Mouse (Mus musculus) E14TG2a.4 (cell line): ENCODE results near the gene Il10.
A peak's percentile ranks its signal among the peaks of the same experiment; 100 is the strongest.

Experiments used
- H3K27me3 ChIP-seq: 2 replicates; pipeline ENCODE4 v1.6.1; 2014; ENCODE audit warnings: low read length, control low read depth; ENCODE audit not compliant: insufficient read depth
- H3K36me3 ChIP-seq: 2 replicates; pipeline ENCODE4 v1.6.1; 2014; ENCODE audit warnings: low read length, control low read depth; ENCODE audit not compliant: insufficient read depth
- H3K4me1 ChIP-seq: replicated peaks from 2 replicates; pipeline ENCODE4 v1.6.1; 2014; ENCODE audit warnings: low read depth, low read length, control low read depth
- H3K4me3 ChIP-seq: replicated peaks from 2 replicates; pipeline ENCODE4 v1.5.1; 2014; ENCODE audit warnings: mild to moderate bottlenecking, low read length
- H3K9me3 ChIP-seq: 2 replicates; pipeline ENCODE4 v1.6.1; 2014; ENCODE audit warnings: low read length, control low read depth
- CTCF ChIP-seq: conservative IDR thresholded peaks from 2 replicates; pipeline ENCODE4 v1.5.1; 2014; ENCODE audit warnings: low read length
- NANOG ChIP-seq: IDR thresholded peaks from 2 replicates; pipeline ENCODE4 v1.6.1; 2014; ENCODE audit warnings: borderline replicate concordance, low read length, mixed read lengths
- POU5F1 ChIP-seq: IDR thresholded peaks from 2 replicates; pipeline ENCODE4 v1.6.1; 2014; ENCODE audit warnings: low read length, borderline replicate concordance

Gene Il10

DNA sequence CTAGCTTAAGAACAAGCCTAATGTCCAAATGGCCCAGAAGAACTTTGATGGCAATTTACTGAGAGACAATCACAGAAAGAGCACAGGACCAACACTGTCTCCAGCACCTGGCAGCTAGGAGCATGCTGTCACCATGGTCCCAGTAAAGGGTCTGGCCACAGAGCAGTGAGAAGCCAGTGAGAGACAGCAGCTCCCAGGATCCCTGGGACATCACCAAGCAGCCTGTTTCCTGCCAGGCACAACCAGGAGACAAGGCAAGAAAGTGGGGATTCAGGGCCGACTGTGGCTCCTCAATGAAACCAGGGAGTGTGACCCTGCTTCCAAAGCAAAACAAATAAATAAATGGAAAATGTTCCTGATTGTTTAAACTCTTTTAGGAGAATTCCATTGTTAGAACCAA lies 39.8 kb downstream of the Il10 start:
- Histone ChIP-seq H3K4me1 (no peaks in the 10 kb centered on the region; the same call in 1 of the 2 replicates), H3K27me3 (peaks cover 2% of the 10 kb centered on the region; the same call in 1 of the 2 replicates), H3K9me3 (no peaks in the 10 kb centered on the region), H3K4me3 (no peak overlapping the region), H3K36me3 (peaks cover 23% of the 10 kb centered on the region)
- TF ChIP-seq NANOG (no peak), POU5F1 (no peak), CTCF (no peak)

DNA sequence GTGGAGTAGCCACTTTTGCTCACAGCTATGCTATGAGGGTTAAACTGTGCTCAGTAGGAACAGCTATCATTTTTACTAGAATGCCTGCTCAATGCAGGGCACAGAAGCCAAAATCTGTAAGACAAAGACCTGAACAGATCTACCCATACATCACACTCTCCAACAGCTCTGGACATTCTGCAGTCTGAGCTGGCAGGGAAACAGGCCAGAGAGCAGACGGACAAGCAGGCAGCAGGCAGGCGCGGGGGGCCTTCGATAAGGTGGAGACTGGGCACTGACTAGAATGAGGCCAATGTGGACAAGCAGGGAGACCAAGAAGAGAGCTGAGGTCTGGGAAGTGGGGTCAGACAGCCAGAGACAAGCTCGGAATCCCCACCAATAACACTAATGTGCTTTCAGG lies 40.2 kb downstream of the Il10 start:
- Histone ChIP-seq H3K9me3 (no peaks in the 10 kb centered on the region), H3K4me3 (no peak overlapping the region), H3K4me1 (no peaks in the 10 kb centered on the region), H3K27me3 (peaks cover 2% of the 10 kb centered on the region; the same call in 1 of the 2 replicates), H3K36me3 (peaks cover 23% of the 10 kb centered on the region)
- TF ChIP-seq POU5F1 (no peak), NANOG (no peak), CTCF (no peak)

DNA sequence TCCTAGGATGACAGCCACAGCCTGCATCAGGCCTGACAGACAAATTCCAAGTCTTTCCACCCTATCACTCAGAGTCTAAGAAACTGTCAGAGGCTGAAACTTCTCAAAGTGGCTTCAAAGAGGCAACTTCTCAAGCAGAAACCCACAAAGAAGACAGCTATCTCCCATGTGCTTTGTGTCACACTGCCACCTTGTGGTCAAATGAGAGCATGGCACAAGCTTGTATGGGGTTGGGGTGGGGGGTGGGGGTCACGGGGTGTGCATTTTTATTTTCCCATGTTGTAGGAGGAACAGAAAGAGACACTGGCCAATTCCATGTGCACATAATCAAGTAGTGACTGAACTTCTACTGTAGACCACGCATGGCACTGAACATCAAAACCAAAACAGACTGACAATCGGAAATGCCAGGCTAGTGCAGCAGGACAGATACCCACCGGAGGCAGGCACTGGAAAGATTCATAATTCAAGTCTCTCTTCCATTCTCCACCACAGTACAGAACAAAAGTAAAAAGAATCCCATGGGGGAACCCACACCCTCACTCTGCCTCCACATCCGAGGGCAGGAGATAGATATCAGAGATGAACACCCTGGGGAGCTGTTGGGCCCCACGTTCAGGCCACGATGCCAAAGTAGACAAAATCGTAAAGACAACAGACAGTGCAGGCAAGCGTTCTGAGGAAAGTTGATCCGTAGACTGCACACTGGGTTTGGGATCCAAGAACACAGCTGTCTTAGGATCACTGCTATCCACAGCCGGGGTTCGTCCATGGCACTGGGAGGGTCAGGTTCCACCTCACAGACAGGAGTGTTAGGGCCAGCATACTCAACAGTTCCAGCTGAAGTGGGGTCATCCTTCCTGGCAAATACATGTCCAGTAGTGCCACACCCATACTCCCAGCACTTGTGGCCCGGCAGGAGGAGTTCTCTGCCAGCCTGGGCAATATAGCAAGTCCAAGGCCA lies 40.9 kb downstream of the Il10 start:
- H3K9me3 ChIP-seq = no peaks in the 10 kb centered on the region
- H3K27me3 ChIP-seq = peaks cover 2% of the 10 kb centered on the region; the same call in 1 of the 2 replicates
- peaks cover 17% of the 10 kb centered on the region for H3K36me3 ChIP-seq
- no peaks in the 10 kb centered on the region for H3K4me1 ChIP-seq
- H3K4me3 ChIP-seq = no peak overlapping the region
- TF ChIP-seq CTCF = peak; percentile 38
- TF ChIP-seq POU5F1 = no peak
- no peak for TF ChIP-seq NANOG

DNA sequence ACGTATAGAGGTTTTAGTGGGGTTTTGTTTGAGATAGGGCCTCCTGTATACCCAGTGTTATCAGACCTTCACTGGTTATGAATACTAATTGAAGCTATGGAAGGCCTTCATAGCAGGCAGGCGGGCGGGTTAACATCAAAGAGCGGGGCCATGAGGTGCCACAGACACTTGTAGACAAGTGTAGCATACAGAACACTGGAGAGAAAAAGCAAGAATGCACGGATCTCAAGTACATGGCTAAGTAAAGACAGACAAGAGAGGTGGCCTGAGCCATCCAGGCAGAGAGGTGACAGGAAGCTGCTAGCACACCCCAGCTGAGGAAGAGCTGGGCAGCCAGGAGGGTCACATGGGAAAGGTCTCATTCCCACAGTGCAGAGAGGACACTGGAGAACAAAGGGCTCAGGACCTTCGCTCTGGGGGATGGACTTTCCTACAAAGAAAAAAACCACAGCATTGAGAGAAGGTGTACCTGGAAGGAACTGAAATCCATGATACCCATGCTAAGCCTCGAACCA lies 42.2 kb downstream of the Il10 start:
- Histone ChIP-seq H3K4me1 (no peaks in the 10 kb centered on the region), H3K36me3 (peaks cover 13% of the 10 kb centered on the region), H3K4me3 (no peak overlapping the region), H3K27me3 (peaks cover 2% of the 10 kb centered on the region; the same call in 1 of the 2 replicates), H3K9me3 (no peaks in the 10 kb centered on the region)
- no peak for TF ChIP-seq POU5F1
- no peak for TF ChIP-seq CTCF
- TF ChIP-seq NANOG = no peak

DNA sequence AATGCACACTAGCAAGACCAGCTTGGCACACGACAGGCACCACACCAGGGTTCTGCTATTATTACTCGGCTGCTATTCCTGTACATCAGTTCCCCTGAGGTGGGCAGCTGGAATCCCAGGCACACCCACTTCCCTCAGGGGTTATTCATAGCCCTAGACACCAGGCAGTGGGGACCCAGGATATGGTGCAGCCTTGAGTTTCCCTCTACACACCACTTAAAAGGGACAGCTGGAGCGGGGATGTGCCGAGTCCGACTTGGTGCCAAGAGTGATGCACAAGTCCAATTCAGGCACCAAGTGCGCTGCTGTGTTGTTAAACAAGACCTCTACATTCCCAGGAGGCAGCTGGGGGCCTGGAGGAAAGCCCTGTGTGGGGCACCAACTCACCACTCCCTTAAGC lies 43.2 kb downstream of the Il10 start:
- no peaks in the 10 kb centered on the region for H3K4me1 ChIP-seq
- TF ChIP-seq POU5F1 = no peak
- TF ChIP-seq NANOG = no peak
- TF ChIP-seq CTCF = no peak
- peaks cover 2% of the 10 kb centered on the region; the same call in 1 of the 2 replicates for H3K27me3 ChIP-seq
- no peak overlapping the region for H3K4me3 ChIP-seq
- 0 out of 2 replicates have a peak, but pooled peaks cover 3% of the 10 kb centered on the region for H3K36me3 ChIP-seq
- H3K9me3 ChIP-seq = no peaks in the 10 kb centered on the region

DNA sequence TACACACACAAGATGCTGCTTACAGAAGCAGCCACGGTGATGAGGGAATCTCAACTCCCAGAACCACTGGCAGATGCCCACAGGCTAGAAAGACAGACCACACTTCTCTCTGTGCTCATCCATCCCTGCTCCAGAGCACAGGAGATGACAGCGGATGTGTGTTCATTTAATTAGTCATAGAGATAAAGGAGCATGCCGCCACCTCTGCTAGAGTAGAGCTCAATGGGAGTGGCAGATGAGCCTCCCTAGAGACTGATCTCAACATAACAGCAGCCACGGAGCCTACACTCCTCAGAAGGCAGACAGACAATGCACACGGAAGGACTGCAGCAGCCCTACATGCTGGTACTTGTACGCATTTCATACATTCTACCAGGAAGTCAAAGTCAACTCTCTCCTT lies 44.6 kb downstream of the Il10 start:
- no peak for TF ChIP-seq CTCF
- TF ChIP-seq NANOG = no peak
- no peak for TF ChIP-seq POU5F1
- Histone ChIP-seq H3K27me3 (peaks cover 2% of the 10 kb centered on the region; the same call in 1 of the 2 replicates), H3K4me3 (no peak overlapping the region), H3K4me1 (no peaks in the 10 kb centered on the region), H3K9me3 (no peaks in the 10 kb centered on the region), H3K36me3 (no peaks in the 10 kb centered on the region)

GRCm38 (mm10) chr1:131068011-131068727 lies 48.5 kb downstream of the Il10 start:
- Histone ChIP-seq H3K9me3 (no peaks in the 10 kb centered on the region), H3K27me3 (no peaks in the 10 kb centered on the region), H3K4me1 (no peaks in the 10 kb centered on the region), H3K4me3 (no peak overlapping the region), H3K36me3 (no peaks in the 10 kb centered on the region)
- TF ChIP-seq CTCF (no peak), NANOG (no peak), POU5F1 (no peak)

- no peak overlapping the region for H3K4me3 ChIP-seq
- no peak for TF ChIP-seq POU5F1
- TF ChIP-seq CTCF = no peak
- TF ChIP-seq NANOG = no peak
- H3K9me3 ChIP-seq = no peaks in the 10 kb centered on the region
- H3K36me3 ChIP-seq = no peaks in the 10 kb centered on the region
- no peaks in the 10 kb centered on the region for H3K27me3 ChIP-seq
- no peaks in the 10 kb centered on the region for H3K4me1 ChIP-seq
Measured at GRCm38 (mm10) chr1:131069010-131069409, 49.4 kb downstream of the Il10 start.
